Mouse (Mus musculus) gastrocnemius, postnatal 14 days (tissue): ENCODE measurements at regions not wholly inside any gene's neighbourhood (a gene's known extent, or its start where the extent isn't known, plus 50 kb on each side); places are given as distances from the start of the nearest gene placed in this dataset.

Experiments
- DNase-seq: peaks from one replicate; pipeline ENCODE4 v3.0.0; 2021; ENCODE audit warnings: mixed read lengths
- intact Hi-C: fragments of 180-260 bp; cut with DNase I; formaldehyde crosslinking; loops from one replicate; pipeline ENCODE4 v1.15.1; 2025; ENCODE audit warnings: low total_unique reads

- intact Hi-C loops, result no loop called here
- DNase-seq, result no peak
Observed at GRCm38 (mm10) chrX:14091661-14092060, 119.3 kb upstream of the H2al1n start.

- DNase-seq, result no peak
- intact Hi-C loops, result no loop called here
Observed at GRCm38 (mm10) chrX:14133571-14133970, 77.4 kb upstream of the H2al1n start.

DNA sequence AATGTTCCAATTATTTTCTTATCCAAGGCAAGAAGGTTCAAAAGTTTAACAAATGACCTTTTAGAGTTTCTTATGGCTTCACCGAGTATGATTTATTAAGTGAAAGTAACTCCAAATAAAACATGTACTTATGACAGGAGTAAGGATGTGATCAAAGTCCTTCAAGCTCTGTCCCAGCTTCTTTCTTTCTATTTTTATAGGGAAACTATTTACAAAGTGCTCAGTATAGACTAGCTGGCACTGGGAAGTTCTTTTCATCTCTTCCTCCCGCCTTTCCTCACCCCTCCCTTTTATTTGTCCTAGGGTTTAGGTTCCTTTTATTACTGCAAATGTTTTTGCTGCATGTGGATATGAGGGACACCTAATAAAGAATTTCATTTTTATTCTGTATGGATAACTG is 76.3 kb upstream of the H2al1n start:
- intact Hi-C loops, result no loop called here
- DNase-seq, result no peak

DNA sequence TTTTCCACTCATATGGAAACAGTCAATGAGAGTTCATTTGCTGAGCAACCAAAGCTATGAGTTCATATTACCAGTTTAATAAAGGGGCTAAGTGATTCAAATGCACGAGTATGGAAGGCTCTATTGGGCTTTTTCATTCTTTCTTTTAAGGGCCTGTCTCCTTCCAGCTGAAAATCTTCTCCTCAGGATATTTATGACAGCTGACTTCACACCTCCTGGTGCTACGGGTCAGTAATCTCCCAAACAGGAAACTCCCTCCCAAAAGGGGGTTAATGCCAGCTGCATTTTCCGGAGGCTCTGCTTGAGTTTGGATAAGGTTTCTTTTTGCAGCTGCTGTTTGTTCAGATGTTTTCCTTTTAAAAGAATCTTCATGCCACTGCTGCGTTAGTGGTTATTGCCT is 72.5 kb upstream of the H2al1n start:
- intact Hi-C loops, result no loop called here
- peak; percentile 4 for DNase-seq
